Mouse (Mus musculus): Measurements from ENCODE around the gene Cx3cl1.

- TF ChIP-seq CTCF (IDR thresholded peaks at IDR 0.05; ENCODE audit: low read depth, low read length) (no peak), GATA1 (IDR thresholded peaks at IDR 0.05; ENCODE audit: borderline replicate concordance, low read length) (no peak), GATA2 (IDR thresholded peaks at IDR 0.05; ENCODE audit: borderline replicate concordance, low read depth, low read length) (no peak)
These were observed 27.3 kb upstream of the Cx3cl1 start for GRCm38 (mm10) chr8:94744484-94744883.
